Mouse (Mus musculus): ENCODE measurements around the gene Epha3.
A peak's percentile ranks its signal among the peaks of the same experiment; 100 is the strongest.

The Epha3 gene

GRCm38 (mm10) chr16:63653393-63653918, 210.5 kb downstream of the Epha3 start:
- DNase-seq (ENCODE audit: extremely low spot score): no peak

GRCm38 (mm10) chr16:63650760-63651159, 213.2 kb downstream of the Epha3 start:
- DNase-seq (ENCODE audit: extremely low spot score): no peak

GRCm38 (mm10) chr16:63646577-63646976, 217.4 kb downstream of the Epha3 start:
- no peak for DNase-seq (ENCODE audit: extremely low spot score)

GRCm38 (mm10) chr16:63642641-63643040, 221.3 kb downstream of the Epha3 start:
- no peak for DNase-seq (ENCODE audit: extremely low spot score)

GRCm38 (mm10) chr16:63641603-63642002, 222.4 kb downstream of the Epha3 start:
- DNase-seq (ENCODE audit: extremely low spot score): no peak

GRCm38 (mm10) chr16:63638701-63639100, 225.3 kb downstream of the Epha3 start:
- DNase-seq (ENCODE audit: extremely low spot score): no peak

GRCm38 (mm10) chr16:63633748-63634166, 230.2 kb downstream of the Epha3 start:
- DNase-seq (ENCODE audit: extremely low spot score): no peak

- DNase-seq (ENCODE audit: extremely low spot score): no peak
Measured at GRCm38 (mm10) chr16:63625229-63625628, 238.7 kb downstream of the Epha3 start.

- no peak for DNase-seq (ENCODE audit: extremely low spot score)
Measured at GRCm38 (mm10) chr16:63621845-63622244, 242.1 kb downstream of the Epha3 start.

GRCm38 (mm10) chr16:63615396-63615795, 248.6 kb downstream of the Epha3 start:
- no peak for DNase-seq (ENCODE audit: extremely low spot score)

GRCm38 (mm10) chr16:63613006-63613405, 251.0 kb downstream of the Epha3 start:
- no peak for DNase-seq (ENCODE audit: extremely low spot score)

- DNase-seq (ENCODE audit: extremely low spot score): no peak
Measured at GRCm38 (mm10) chr16:63600229-63600628, 263.7 kb downstream of the Epha3 start.

GRCm38 (mm10) chr16:63594656-63595055, 269.3 kb downstream of the Epha3 start:
- DNase-seq (ENCODE audit: extremely low spot score): no peak

- DNase-seq (ENCODE audit: extremely low spot score): no peak
Measured at GRCm38 (mm10) chr16:63569746-63570145, 294.2 kb downstream of the Epha3 start.

GRCm38 (mm10) chr16:63566106-63566836, 297.7 kb downstream of the Epha3 start:
- DNase-seq (ENCODE audit: extremely low spot score): no peak

- peak; percentile 10 for DNase-seq (ENCODE audit: extremely low spot score)
Measured at GRCm38 (mm10) chr16:63556410-63557146, 307.4 kb downstream of the Epha3 start.

GRCm38 (mm10) chr16:63552531-63552930, 311.4 kb downstream of the Epha3 start:
- DNase-seq (ENCODE audit: extremely low spot score): no peak

GRCm38 (mm10) chr16:63539489-63539888, 324.5 kb downstream of the Epha3 start:
- no peak for DNase-seq (ENCODE audit: extremely low spot score)

GRCm38 (mm10) chr16:63528821-63529220, 335.2 kb downstream of the Epha3 start:
- no peak for DNase-seq (ENCODE audit: extremely low spot score)

- DNase-seq (ENCODE audit: extremely low spot score): no peak
Measured at GRCm38 (mm10) chr16:63517636-63518035, 346.3 kb downstream of the Epha3 start.

- DNase-seq (ENCODE audit: extremely low spot score): no peak
Measured at GRCm38 (mm10) chr16:63510069-63510468, 353.9 kb downstream of the Epha3 start.

- no peak for DNase-seq (ENCODE audit: extremely low spot score)
Measured at GRCm38 (mm10) chr16:63506437-63506836, 357.5 kb downstream of the Epha3 start.

GRCm38 (mm10) chr16:63501456-63501855, 362.5 kb downstream of the Epha3 start:
- DNase-seq (ENCODE audit: extremely low spot score): peak; percentile 66
